Mouse (Mus musculus) testis, postnatal 14 days (tissue): ENCODE data around the gene Msmp.
A peak's percentile ranks its signal among the peaks of the same experiment; 100 is the strongest.

Experiments
- DNase-seq: peaks from one replicate; pipeline ENCODE4 v3.0.0; 2021; ENCODE audit warnings: low spot score

The Msmp gene

DNA sequence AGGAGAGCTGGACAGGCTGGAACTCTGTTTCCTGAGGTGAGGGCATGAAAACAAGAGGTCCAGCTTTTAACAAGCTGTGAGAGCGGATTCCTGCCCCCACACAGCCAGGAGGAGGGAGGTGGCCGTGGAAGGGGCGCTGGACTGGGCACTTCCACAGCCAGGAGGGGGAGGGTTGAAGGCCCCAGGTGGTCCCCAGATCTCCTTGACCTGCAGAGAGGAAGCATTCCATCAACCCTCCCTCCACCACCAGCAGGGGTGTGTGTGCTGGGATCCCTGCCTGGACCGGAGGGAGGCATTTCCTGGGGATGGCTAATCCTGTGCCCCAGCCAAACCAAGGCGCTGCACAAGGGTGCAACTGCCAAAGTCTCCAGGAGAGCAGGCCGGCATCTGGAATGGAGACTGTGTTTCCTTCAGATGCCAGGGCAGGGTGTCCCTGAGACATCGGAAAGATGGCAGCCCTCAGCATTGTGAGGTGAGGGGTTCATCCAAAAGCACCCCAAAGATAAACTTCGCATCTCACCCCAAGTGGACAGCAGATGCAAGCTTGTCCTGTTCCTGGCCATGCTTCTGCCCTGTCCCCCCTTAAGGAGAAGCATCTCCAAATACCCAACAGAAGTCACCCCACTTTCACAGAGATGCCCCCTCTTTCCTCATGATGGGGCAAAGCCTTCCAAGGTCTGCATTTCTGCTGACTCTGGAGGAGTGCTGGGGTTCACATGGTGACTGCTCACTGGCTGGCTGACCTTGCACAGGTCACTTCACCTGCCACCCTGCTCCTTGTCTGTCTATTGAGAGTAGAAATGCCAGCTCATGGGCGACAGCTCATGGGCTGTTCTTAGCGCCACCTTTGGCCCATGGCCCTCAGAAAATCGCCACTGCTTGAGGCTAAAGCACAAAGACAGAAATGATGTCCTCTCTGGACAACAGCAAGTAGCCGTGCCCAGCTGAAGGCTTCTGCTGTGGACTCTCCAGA lies at the start of gene Msmp:
Msmp (minus strand) TSS at position 51 of the 973 bp plus-strand sequence.
- DNase-seq = no peak

DNA sequence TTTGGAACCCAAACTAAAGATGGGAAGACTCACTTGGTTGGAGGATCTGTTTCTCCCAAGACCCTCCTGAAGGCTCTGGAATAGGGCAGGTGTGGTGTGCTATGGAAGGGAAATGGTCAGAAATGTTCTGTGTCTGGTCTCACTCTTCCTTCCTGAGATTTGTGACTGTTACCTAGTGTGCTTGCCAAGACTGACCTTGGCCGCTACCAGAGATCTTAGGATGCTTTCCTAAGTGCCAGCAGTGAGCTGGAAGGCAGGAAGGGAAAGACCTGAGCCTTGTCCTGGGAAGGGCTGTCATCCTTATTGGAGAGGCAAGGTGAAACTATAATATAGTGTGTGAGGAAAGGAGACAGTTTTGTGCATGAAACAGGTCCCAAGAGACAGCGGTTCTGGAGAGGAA lies 49.4 kb upstream of the Msmp start:
- no peak for DNase-seq

DNA sequence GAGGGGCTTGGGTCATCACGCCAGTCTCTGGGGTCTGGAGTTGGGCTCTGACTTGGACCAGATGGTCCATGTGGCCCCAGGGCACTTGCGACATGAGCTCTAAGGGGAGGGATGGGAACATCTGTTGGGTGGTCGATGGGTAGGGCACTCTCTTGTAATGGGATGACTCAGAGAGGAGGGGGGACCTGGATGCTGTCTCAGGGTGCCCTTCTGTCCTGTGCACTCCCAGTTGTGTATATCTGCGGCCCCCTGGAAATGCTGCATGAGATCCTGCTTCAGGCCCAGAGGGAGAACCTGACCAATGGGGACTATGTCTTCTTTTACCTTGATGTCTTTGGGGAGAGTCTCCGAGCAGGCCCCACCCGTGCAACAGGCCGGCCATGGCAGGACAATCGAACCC lies 49.0 kb upstream of the Msmp start:
- DNase-seq = no peak

DNA sequence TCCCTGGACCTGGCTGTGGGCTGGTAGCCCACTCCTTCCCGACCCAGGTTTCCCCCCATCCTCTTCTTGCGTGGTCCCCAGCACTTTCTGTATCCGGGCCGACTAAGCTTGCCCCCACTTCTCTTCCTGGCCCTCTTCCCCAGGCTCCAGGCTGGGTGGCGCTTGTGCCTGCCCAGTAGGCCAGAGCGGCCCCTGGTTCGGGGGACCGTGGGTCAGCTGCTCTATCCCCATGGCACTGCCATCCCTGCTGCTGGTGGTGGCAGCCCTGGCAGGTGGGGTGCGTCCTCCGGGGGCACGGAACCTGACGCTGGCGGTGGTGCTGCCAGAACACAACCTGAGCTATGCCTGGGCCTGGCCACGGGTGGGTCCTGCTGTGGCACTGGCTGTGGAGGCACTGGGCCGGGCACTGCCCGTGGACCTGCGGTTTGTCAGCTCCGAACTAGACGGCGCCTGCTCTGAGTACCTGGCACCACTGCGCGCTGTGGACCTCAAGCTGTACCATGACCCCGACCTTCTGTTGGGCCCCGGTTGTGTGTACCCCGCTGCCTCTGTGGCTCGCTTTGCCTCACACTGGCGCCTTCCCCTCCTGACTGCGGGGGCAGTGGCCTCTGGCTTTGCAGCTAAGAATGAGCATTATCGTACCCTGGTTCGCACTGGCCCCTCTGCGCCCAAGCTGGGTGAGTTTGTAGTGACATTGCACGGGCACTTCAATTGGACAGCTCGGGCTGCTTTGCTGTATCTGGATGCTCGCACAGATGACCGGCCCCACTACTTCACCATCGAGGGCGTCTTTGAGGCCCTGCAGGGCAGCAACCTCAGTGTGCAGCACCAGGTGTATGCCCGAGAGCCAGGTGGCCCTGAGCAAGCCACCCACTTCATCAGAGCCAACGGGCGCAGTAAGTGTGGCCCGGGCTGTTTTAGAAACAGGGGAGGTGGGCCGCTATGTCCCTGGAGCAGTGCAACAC lies 47.9 kb upstream of the Msmp start:
- DNase-seq = no peak

DNA sequence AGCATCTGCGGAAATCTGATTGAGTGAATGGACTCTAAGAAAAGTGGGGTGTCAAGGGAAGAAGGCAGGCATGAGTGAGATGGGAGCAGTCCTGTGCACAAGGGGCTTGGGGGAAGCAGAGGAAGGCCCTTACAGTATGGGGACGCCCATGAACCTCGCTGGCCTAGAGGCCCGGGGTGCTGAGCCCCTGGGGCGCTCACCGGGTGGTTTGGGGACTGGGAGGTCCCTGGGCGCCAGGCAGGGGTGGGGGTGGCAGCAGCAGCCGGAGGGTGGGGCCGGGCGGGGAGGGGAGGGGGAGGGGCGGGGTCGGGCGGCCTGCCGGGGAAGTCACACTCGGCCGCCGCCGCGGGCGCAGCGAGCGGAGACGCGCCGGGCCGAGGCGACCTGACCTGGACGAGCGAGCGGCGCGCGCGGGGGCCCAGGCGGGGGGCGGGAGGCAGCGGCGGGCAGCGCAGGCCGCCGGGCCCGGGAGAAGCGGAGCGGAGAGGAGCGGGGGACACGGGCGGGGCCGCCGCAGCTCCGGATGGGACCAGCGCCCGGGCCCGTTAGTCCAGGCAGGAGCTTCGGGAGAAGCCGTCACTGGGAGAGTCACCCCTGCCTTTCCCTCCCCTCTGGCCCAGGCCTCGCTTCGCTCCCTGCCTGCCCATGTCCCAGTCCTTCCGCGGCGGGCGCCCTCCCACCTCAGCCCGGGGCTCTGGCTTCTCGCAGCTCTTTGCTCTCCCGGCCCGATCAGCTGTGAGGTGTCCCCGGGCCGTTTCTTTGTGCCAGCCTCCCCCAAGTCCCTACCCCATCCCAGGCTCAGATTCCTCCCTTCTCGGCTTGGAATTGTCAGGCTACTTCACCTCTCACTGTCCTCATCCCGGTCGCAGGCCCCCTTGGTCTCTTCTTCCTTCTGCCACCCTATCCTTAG lies 47.0 kb upstream of the Msmp start, which contains the start of gene Npr2:
Npr2 (plus strand) TSS at position 890 of the 910 bp plus-strand sequence.
- DNase-seq = peak; percentile 40

DNA sequence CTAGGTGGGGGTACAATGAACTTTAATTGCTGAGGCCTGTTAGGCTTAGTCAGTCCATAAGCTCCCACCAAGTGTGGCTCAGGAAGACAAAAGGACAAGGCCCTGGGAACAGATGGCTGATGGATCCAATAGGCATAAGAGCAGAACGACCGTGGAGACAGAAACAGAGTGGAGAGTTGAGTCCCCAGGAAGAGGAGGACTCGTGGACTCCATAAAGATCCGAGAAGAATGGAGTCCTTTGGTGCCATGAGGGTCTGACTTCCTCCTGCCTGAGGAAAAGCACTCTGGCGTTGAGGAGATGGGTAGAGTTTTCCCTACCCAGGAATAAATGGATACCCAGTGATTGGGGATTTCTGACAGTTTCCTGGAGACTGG lies 46.4 kb upstream of the Msmp start:
- no peak for DNase-seq

DNA sequence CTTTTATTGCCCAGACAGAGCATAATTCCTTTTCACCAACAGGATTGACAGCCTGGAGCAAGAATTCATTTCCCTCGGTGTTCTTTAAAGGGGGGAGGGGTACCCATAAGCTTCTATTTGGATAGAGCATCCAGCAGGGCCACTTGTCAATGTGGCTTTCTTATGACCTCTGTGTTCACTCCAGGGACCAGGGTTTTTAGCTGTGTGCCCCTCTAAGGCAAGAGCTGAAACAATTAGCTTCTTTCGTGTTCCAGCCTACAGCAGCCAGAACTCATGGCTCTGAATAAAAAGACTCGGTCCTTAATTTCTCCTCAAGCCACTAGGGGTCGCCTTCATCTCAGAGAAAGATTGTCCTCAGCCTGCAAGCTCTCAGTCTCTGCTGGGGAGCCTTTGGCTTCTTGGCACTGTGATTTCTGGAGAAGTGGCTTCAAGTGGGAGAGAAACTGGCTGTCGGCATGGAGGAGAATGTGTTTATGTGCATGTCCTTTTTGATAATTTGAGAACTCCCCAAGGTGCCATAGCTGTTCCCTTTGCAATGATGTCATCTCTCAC lies 45.8 kb upstream of the Msmp start:
- peak; percentile 76 for DNase-seq

DNA sequence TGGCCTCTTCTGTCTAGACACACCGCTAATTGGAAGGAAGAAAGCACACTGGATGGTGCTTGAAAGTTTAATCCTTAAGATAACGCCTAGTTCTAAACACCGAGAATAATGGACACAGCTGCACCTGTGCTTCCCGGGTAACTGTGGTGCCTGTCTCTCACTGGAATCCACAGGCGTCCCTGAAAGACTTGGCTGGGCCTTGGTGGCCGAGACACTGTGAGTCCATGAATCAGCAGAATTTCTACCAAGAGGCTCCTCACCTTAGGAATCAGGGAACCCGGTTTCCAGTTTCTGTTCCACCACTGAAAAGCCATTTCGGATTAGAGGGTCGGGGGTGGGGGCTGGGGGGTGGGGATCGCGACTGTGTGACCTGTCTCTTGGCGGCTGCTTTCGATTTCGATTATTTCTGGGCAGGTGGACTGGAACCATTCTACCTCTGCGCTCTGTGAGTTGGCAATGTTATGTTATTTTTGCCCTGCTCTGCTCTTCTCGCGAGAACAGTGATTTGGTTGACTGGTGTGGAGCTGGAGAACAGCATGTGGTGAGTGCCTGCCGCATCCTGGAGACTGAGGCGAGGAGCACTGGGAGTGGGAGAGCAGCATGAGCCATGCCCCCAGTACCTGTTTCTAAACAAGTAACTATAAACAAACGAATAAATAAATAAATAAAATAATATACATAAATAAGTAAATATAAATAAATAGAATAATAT lies 45.0 kb upstream of the Msmp start:
- DNase-seq = no peak

DNA sequence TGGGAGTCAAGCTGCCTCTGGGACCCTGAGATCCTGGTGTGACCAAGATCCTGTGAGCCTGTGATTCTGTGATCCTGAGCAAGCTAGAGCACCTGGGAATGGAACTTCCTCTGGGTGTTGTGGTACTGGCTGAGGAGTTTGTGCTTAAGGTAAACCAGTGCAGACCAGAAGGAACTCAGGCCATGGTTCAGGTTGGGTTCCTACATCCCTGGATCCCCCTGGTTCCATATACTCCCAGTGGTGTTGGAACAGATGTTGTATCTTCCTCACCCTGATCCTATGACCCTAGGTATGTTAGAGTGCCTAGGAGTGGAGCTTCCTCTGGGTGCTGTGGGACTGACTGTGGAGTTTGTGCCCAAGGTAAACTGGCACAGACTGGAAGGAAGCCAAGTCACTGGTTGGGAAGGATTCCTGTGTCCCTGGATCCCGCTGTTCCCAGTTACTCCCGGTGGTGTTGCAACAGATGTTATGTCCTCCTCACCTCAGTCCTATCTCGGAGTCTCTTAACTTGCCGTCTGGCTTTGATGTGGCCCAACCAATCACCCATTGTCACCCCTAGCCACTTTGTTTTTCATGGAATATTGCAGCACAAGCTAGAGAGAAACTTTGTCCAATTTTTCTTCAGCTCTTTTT lies 36.0 kb upstream of the Msmp start:
- no peak for DNase-seq

DNA sequence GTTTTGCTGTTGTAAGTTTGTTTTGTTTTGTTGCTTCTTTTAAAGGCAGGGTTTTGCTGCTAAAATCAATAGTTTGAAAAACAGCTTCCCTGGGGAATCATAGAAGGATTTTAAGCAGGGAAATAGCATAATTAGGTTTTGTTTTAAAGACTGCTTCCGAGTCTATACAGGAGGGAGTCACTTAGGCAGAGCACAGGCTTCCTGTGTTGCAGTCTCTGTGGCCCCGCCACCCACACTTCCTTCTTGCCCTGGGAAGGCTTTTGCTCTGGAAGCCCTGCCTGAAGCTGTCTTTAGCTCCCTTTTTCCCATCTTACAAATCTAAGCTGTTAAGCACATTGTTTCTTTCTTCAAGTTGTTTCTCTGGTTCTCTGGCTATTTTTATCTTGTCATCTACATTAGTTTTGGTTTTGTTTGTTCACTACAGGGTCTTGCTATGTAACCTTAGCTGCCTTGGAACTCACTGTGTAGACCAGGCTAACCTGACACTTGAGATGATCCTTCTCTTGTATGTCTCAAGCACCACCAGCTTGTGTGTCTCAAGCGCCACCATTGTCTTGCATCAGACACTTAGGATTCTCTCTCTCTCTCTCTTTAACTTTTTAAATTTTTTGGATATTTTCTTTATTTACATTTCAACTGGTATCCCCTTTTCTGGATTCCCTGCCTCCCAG lies 28.9 kb upstream of the Msmp start:
- no peak for DNase-seq

DNA sequence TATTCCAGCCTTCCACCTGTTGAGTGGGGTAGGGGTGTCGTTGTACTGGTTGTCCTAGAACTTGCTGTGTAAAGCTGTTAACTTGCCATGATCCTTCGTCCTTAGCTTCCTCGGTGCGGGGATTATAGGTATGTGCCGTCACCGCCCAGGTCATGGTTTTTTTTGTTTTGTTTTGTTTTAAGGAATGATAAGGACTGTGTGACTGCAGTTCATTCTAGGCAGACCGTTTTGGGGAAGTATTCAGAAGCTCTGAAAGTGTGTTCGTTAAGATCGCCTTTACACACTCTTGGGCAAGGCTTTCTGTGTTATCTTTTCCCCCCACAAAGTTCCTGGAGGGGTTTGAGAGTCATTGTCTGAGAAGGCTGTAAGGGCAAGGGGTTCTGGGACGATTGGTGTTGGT lies 28.2 kb upstream of the Msmp start:
- DNase-seq = no peak

DNA sequence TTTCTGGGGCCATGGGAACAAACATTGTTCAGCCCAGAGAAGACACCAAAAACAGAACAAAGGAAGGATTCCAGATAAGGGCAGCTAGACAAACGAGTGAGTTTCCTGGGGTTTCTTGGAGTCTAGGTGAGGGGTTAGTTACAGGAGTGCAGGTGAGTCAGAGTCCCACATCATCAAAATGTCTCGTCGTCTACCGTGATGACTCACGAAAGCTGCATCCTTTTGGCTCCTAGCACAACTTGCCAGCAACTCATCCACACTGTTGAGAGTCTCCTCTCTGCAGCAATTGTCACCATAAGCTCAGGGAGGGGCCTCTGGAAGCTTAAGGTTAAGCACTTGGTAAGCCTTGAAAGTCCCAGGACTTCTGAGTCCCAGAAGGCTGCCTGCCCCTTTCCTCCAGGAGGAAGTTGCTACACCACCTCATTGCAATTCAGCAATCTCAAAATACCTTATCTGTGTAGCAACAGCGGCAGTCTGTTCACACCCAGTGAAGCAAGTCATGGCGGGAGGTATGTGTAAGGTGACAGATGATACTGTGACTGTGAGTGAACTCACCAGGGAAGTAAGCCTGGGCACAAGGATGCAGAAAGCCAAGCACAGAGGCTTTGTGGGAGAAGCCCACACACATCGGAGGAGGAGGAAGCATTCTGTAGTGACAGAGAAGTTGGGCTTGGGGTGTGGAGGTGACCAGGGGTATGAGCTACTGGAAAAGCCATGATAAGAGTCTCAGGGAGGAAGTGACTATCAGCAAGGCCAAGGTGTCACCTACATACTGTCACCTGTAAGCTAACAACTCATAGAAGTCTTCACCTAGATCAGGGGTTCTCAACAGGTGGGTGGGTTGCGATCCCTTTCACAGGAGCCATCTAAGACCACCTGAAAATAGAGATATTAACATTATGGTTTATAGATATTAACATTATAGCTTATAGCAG lies 20.7 kb upstream of the Msmp start:
- DNase-seq = no peak

DNA sequence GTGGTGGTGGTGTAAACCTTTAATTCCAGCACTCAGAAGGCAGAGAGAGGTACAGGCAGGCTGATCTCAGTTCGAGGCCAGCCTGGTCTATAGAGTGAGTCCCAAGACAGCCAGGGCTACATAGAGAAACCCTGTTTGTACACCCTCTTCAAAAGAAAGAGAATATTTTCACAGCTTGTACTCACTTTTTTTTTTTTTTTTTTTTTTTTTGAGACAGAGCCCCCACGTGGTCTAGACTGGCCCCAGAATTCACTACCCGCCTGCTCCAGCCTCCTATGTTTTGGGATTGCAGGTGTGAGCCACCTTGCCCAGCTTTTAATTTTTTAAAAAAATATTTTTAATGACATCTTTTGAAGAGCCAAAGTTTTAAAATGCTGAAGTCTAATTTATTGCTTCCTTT lies 19.8 kb upstream of the Msmp start:
- no peak for DNase-seq

DNA sequence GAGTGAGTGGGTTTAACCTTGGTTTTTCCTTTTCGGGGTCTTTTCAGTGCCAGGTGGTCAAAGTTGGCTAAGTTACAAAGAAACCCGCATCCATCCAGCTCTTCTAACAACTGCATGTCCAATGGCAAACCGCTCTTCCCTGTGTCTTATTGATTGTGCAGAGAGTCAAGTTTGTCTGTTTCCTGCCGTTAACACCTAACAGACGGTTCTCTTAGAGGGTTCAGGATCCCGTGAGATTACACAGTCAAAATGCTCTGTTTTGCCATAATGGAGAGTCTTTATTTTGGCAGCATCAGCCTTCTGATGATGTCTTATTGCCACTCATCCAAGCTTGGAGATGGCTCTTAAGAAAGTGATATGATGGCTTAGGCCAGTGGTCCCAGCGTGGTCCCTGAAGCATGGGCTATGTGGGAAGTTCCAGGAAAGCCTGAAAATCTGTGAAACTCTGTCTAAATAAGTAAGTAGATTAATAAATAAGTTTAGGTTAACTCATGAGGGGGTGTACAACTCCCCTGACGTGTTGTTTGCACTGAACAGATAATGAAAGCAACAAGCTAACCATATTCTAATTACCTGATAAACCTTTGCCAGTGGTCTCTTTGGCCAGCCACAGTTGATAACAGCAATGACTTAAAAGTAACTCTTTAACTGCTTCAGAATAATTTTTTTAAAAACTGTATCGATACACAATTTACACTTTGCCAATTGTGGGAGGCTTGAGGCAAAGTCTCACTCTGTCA lies 16.1 kb upstream of the Msmp start:
- DNase-seq = no peak

DNA sequence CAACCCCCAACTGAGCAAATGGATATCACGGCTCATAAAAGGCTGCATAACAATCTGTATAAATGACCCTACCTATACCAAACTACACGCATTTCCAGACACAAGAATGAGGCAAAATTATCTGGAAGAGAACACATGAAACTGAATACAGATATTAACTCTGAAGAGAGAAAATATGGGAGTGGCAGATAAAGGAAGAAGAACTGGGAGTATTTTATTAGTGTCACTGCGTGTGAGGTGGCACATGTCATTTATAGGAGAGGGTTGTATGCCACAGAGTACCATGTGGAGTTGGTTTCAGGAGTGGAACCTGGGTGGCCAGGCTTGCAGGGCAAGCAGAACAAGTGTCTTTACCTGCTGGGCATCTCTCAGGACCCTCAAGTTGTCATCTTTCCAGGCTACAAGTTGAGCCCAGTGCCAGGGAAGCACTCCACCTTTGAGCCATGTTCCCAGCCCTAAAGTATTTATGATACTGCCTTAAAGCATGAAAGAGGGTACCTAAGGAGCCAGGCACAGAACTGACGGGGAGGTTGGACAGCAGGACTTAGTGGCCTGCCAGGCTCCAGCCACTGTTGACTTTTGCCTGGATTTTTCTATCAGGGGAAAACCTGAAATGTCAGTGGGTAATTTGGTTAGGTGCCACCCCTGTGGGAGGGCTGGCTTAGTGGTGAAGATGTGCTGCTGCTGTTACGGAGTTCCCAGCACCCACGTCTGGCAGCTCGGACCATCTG lies 14.5 kb upstream of the Msmp start:
- no peak for DNase-seq

DNA sequence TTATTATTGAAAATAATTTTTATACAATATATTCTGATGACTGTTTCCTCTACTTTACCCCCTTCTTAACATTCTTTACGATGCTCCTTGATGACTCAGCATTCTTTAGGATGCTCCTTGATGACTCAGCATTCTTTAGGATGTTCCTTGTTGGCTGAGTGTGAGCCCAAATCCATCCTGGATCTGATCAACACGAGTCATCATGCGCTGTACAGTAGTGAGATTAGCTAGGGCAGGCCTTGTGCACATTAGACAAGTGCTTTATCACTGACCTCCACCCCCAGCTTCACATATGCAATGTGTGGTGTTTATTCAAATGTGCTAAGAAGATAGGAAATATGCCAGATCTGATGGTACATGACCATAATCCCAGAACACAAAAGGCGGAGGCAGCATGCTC lies 13.9 kb upstream of the Msmp start:
- DNase-seq = no peak

DNA sequence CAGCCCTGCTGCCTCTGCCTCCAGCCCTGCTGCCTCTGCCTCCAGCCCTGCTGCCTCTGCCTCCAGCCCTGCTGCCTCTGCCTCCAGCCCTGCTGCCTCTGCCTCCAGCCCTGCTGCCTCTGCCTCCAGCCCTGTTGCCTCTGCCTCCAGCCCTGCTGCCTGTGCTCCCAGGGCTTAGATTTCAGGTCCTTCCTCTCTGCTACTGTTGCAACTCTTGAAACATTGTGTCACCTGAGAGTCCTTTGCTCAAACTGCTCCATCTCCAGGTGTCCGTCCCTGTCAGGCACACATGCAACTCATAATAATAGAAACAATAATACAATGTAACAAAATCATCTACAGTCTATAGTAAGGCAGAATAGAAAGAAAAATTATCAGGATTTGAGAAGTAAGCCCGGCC lies 12.3 kb upstream of the Msmp start:
- peak; percentile 56 for DNase-seq
